Mouse (Mus musculus): ENCODE measurements around the gene Ldhd.

DNA sequence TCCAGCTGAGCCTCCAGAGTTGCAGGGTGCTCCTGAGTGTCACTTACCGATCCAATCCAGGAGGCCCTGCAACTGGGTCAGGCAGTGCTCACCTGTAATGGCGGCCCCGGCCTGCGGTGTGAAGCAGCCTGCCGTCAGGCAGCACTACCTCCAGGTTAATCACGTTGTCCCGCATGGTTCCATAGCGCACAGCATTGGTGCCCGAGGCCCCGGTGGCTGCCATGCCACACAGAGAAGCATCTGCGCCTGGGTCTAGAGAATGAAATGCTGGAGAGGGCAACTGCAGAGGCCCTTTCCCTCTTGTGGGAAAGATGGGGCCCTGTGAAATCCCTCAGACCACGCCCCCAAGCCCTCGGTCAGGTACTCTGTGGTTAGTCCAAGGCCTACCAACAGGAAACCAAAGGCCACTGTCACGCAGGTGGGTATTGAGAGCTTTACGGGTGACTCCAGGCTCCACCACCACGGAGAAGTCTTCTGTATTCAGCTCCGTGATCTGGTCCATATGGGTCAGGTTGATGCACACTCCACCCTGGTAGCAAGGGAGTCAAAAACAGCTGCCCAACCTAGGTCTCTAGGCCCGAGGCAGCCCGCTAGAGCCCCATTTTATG, 1.2 kb downstream of the Ldhd start:
- TF ChIP-seq EP300 (IDR thresholded peaks at IDR 0.05) = no peak
- TF ChIP-seq CTCF (IDR thresholded peaks at IDR 0.05) = no peak

All from lung, postnatal 0 days (tissue).